Mouse (Mus musculus) urinary bladder, postnatal 14 days (tissue): ENCODE measurements around the gene Kctd14.
"Not testable (repeated sequence)": the region's sequence is repeated elsewhere in the genome, so short reads cannot be mapped to it uniquely, and the experiment has no call there.

Experiments used
- DNase-seq: peaks from one replicate; pipeline ENCODE4 v3.0.0; 2021; ENCODE audit warnings: low spot score

The Kctd14 gene

DNA sequence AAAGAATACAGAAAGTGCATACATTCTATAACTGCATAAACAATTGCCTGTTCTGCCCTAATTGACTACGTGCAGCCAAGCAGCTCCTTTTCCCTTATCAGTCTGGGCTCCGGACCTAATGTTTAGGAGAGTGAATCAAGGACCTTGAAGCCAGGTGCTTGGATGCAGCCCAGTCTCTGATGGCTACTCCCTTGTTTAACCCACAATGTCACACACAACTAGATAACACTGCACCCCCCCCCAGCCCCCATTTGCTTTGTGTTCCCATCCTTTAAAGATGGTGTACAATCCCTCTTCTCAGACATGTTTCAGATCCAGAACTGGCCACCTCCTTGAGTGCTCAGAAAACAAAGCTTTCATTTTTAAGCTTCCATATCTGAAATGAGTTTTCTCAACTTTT lies at the start of gene Kctd14:
Kctd14 (plus strand) TSS at position 301 of the 400 bp plus-strand sequence.
- DNase-seq = not testable (repeated sequence)

DNA sequence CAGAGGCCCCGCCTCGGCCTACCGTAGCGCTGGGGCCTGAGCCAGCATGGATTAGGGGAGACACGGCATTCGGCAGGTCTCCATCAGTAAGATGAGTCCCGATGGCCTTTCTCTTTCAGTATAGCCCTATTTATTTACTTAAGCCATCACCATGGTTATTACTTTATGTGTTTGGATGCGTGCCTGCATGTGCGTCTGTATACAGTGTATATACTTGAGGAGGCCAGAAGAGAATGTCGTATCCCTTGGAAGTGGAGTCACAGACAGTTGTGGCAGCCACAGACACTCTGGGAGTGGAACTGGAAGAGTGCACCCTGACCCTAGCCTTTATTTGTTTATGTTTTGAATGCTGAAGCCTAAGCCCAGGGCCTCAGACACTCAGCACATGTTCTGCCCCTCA lies 44.0 kb upstream of the Kctd14 start:
- no peak for DNase-seq

DNA sequence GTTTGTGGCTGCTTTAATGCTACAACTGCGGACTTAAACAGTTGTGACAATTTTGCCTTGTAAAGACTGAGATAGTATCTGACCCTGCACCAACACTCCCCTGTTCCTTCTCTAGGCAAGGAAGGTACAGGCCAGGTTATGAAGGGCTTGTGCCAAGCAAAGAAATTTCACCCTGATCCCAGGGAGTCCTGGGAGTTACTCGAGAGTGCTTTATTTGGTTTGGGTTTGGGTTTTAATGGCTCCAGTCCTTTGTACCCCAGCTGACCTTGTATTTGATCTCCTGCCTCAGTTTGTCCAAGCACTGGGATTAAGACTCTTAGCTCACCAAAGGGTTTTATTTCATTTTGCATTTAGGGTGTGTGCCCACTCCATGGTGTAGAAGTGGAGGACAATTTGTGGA lies 40.0 kb upstream of the Kctd14 start:
- DNase-seq = no peak

DNA sequence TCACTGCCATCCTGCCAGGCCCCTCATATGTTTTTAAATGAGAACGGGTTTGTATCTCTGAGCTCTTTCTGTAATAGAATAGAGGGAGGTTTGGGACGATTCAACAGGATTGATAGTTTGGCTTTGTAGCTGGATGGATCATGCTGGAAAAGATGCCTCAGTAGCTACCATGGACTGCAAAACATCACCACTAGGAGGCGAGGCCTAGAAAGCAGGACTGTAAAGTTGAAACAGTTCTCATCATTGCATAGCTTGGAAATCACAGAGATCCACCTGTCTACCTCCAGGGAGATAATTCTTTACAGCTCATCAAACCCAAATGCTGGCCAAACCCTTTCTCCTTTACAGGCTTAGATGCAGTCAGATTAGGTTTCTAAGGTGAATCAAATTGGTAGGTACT lies 39.5 kb upstream of the Kctd14 start:
- no peak for DNase-seq

DNA sequence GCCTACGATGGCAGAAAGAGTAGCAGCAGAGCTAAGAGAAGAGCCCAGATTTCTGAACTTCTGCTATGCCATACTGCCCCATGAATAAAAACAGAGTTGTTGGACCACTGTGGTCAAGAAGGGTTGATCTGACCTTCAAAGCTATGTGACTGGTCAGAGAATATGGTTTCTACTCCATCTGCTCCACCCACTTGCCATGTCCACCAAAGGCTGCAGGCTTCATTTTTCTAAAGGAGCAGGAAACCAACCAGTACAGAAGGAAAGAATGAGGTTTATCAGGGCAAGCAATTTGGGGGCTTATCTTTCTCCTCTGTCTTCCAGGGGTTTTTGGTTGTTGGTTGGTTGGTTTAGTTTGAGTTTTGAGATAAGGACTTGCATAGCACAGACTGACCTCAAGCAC lies 37.1 kb upstream of the Kctd14 start:
- DNase-seq = no peak

DNA sequence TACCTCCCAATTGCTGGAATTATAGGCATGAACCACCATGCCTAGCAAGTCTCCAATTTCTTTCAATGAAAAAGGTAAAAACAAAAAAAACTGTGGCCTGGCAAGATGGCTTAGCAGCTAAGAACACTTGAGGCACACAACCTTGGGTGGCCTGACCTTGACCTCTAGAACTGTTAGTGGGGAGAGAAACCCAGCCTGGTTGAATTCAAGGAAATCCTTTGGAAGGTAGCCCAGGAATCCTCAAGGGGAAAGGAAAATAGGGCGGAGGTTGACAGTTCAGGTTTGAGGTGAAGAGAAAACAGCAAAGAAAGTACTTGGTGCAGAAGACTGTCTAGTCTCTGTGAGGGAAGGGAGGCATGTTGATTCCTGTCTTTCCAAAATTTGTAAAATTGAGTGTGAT lies 36.7 kb upstream of the Kctd14 start:
- DNase-seq = no peak

DNA sequence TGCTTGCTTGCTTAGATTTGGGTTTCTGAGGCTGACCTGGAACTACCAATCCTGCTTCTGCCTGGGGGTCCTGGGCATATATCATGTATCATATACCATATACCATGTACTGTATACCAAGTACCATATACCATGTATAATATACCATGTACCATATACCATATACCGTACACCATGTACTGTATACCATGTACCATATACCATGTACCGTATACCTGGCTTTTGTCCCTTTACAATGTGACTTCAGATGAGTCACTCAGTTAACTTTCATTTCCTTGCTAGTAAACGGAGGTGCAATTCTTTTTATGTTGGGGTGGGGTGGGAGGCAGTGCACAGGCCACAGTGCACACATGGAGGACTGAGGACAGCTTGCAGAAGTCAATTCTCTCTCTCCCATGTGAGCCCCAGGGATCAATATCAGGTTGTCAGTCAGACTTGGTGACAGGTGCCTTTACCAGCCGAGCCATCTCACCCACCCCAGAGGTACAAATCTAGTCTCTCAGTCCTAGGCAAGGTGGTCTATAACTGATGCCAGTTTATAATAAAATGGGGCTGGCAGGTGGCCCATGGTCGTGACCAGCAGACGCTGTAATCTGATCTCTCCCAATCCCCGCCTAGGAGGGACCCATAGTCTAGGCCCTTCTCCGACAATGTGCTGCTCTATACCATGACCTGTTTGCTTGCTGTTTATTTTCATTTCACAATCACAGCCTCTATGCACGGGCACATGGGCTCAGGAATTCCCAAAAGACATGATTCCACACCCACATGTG lies 36.0 kb upstream of the Kctd14 start:
- no peak for DNase-seq

DNA sequence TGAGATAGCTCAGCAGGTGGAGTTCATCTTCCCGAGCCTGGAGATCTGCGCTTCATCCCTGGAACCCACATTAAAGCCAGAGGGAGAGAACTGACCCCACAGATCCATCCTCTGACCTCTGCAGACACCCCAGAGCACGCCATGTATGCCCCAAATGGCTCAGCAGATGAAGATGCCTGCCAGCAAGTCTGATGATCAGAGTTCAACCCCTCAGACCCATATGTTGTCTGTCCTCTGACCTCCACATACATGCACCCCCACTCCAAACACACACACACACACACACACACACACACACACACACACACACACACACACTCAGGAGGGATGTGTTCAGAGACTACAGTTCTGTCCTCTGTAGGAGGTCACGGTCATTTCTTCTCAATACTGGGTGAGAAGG lies 34.6 kb upstream of the Kctd14 start:
- no peak for DNase-seq

DNA sequence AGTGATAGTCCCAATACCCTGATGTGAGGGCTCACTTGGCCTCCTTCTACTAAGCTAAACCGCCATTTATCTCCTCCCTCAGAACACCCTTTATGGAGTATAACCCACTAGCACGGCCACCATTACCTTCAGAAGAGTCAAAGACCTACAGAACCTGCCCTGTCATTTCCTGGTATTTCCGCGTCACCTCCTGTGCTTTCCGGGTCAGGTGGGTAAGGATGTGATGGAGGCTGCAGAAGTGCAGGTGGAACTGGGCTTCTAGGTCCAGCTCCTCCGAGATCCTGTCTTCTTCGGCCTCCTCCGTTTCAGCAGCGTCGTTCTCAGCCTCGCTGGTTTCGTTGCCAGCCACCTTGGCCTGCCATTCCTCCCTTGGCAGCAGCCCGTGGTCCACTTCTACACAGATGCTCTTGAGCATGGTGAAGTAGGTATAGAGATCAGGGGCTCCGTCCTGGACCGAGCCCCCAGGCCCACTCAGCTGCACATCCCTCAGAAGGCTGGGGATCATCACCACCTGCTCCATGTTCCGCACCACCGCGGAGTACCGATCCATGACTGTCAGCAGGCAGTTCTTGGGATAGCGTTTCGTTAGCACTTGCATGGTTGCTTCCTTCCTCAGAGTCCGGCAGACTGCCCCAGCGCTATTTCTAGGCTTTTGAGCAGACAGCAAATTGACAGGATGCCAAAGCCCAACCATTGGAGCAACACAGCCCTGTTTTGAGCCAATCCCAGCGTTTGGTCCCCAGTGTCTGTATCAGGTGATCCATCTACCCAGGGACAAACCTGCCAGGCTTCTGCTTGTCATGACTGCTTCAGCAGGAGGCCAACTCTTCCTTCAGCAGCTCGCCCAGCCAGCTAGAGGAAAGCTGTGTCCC lies 34.0 kb upstream of the Kctd14 start, which contains the start of gene Thrsp:
Thrsp (minus strand) TSS at position 825 of the 872 bp plus-strand sequence.
- DNase-seq = peak; percentile 26

DNA sequence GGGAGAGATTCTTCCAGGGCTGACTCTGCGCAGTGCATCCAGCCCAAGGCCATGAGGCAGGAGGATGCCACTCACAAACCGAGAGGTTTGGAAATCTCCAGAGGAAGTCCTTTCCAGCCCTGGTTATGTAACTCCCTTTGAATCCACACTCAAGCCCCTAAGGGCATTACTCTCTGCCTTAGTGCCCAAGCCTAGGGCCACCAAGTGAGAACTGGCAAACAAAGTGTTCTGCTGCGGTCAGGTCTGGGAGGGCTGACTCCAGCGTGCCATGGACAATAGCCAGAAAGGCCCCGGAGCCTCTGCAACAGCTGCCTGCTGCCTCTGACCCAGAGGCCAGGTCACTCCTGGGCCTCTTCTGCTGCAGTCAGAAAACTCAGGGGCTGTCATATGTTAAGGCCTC lies 32.4 kb upstream of the Kctd14 start:
- no peak for DNase-seq

DNA sequence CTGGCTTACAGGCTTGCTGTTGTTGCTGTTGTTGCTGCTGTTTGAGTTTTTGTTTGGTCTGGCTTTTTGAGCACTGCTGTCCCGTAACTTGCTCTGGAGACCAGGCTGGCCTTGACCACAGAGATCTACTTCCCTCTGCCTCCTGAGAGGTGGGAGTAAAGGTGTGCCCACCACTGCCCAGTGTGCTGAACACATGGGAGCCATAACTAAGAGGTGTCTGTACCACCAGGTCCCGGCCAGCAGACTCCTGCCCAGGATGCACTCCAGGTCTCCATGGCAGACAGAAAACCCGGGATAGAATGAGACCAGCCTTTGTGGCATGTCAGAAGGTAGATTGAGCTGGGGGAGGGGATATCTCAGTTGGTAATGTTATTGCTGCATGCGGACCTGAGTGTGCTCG lies 32.0 kb upstream of the Kctd14 start:
- DNase-seq = no peak

DNA sequence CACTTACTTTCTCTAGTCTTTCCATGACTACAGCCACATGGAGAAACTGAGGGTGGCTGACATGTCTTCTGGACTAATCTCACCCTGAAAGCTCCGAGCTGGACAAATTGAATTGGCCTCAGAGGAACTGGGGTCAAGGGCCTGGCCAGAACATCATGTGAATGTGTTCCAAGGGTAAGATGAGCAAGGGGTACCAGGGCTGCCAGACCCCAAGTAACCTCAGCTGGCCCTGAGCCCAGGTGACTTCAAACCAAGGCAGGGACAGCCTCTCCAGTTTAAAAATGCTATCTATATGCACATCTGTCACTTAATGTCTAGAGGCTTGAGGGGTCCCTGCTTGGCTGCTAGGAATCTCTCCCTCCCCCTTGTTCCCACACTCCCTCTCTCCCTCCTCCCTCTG lies 30.7 kb upstream of the Kctd14 start:
- no peak for DNase-seq

DNA sequence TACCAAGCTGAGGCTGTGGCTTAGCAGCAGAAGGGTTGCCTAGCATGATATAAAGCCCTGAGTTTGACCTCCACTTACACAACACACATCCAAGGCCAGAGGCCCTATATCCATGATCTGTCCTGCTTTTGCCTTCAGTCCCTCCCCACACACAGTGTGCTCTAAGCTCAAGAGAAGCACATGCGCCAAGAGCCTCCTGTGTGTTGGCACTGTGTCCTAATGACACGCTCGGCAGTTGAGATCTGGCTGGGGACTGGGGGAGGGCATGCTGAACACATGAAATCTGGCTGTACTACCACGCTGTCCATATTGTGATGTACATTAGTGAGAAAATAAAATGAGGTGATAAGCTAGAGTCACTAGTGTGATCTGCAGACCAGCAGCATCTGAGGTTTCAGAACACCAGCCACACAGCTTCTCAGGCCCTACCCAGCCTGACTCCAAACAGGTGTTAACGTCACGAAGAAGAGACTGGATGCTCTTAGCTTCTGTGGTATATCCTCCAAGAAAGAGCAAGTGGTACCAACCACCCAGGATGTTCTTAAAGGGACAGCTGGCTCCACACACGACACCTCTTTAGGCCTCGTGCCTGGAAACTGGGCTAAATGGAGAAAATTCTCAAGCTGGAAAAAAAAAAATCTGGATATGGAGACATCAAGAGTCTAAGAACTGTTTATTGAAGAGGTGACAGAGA lies 30.0 kb upstream of the Kctd14 start:
- DNase-seq = no peak

DNA sequence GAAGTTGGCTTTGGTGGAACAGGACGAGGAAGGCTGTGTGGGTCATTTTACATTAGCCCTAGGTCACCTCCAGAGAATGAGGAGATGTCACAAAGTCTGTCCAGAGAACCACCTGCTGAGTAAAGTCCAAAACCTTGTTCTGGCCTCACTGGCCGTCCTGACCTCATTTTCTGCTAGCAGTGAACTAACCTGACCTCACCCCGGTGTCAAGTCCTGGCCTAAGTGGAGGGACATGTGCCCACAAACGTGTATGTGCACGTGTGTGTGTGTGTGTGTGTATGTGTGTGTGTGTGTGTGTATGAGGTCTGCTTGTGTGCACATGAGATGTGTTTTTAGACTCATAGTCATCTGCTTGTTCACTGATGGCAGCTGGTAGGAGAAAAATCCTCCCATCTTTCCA lies 27.4 kb upstream of the Kctd14 start:
- DNase-seq = no peak

DNA sequence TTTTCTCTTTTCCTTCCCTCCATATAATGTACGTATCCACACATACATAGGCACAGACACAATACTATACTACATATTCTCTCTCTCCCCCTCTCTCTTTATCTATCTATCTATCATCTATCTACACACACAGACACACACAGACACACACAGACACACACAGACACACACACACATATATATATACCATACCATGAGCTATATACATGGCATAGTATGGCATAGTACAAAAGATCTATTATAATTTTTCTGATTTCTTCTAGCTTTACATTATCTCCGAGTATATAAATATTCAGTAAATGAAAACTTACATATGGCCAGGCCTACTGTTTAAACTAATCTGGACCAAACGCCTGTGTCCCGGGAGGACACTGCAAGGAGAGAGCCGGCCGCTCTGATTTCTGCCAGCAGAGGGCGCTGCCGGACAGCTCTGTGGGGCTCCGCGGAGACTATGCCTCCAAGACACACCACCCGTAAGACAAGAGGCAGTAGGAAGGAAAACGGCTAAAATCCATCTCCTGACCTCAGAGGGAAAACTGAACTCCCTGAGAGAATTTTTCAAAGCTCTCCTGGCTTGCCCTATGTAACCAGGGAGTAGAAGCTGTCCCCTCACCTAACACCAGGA lies 26.4 kb upstream of the Kctd14 start:
- DNase-seq = peak; percentile 93

DNA sequence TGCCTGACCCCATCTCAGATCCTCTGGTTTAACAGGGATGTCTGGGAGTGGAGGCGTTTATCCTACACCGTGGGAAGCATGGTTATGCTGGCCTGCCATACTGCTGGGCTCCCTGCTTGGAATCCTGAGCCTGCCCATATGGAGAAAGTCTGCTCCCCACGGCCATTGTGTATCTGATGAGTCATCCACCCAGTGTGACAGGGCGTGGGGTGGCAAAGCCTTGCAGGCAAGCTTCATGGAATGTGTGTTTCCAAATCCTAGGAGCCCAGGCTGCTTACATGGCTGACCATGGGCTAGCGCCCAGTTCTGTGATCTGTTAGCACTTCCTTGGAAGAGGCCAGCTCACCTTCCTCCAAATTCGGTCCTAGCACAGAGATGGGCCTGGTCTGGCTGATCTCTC lies 24.6 kb upstream of the Kctd14 start:
- no peak for DNase-seq

DNA sequence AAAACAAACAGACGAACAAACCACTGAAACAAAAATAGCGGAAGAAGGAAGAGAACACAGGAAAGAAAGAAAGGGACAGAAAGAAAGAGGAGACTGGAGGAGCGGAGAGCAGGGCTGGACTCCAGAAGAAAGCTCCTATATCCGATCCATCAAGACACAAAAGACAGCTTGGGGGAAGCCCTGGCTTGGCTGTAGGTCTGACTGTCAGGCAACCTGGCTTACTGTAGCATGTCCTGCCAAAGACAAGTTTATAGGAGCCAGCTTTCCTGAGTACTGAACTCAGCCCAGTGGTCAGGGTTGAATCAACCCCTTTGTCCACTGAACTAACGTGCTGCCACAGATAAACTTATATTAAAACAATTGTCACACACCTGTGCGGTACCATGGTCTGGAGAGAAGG lies 23.8 kb upstream of the Kctd14 start:
- DNase-seq = no peak

DNA sequence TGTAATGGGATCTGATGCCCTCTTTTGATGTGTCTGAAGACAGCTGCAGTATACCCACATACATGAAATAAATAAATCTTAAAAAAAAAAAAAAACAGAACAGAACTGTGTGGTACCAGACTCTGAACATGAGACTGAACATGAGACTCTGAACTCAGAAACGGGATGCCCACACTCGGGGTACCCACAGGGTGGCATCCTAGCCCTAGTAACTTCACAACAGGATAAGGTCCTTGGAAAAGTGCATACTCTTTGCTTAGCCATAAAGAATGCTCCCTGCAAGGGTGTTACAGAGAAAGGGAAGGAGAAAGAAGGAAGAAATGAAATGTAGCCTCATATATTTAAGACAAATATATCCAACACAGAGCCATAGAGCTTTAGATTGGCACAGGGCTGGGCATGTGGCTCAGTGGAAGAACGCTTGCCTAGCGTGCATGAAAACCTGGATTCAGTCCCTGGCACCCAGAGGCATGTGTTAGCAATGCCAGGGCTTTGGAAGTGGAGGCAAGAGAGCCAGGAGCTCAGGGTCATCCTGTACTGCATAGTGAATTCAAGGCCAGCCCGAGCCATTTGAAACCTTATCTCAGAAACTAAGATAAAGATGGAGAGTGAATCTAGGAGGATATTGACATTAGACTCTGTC lies 23.2 kb upstream of the Kctd14 start:
- DNase-seq = no peak

DNA sequence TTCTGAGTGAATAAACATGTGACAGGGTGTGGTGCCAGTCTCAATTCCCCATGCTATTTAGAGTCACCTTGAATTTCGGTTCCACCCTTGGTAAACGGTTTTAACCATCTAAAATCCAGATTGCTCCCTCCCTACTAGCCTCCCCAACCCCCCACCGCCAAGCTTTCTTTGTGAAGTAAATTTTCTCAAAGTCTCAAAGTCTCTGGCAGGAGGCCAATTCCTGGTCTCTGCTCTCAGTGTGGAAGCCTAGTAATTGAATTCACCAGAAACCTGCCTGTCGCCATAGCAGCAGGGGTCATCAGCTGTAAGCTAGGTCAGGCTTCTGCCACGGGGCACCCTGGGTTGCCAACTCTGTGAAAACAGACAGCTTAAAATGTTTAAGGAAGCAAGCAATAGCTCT lies 21.4 kb upstream of the Kctd14 start:
- no peak for DNase-seq

DNA sequence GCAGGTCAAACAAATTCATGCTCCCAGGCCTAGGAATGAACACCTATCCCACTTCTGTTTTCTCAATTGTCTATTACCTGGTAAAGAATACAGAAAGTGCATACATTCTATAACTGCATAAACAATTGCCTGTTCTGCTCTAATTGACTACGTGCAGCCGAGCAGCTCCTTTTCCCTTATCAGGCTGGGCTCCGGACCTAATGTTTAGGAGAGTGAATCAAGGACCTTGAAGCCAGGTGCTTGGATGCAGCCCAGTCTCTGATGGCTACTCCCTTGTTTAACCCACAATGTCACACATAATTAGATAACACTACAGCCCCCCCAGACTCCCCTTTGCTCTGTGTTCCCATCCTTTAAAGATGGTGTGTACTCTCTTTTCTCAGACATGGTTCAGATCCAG lies 17.6 kb upstream of the Kctd14 start:
- not testable (repeated sequence) for DNase-seq

DNA sequence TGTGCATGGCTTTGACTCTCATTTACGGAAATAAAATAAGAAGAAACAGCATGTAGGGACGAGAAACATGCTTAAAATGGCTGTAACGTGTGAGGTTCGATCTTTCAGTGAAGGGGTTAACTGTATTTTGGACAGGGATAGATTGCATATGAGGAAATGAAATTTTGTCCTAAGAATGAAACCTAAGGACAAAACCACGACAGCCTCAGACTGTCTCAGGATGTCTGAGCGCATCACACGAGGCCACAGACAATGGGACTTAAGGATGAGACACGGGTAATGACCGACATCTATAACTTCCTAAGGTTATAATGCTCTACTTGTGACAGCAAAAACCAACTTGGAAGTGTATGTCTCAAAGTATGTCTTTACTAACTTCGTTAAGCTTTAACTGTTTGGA lies 16.6 kb upstream of the Kctd14 start:
- DNase-seq = no peak

DNA sequence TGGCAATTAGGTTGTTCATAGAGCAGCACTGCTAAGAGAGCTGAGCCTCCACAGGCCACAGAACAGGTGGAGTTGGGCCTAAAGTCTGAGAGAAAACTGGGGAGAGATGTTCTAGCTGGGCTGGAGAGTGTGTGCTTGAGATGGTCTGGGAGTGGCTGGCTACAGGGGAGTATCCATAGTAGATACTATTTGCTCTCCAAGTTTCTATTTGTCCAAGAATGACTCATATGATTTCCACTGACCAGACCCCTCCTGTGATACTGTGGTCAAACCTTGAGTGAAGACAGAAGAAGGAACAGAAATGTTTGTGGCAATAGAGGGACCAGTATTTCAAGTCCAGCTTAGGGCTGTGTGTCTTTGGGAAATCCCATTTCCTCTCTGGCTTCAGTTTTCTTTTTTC lies 12.1 kb upstream of the Kctd14 start:
- no peak for DNase-seq
